Mouse (Mus musculus): ENCODE results near the gene Parp12. TPM values are rescaled to one million over a fixed set of nuclear protein-coding genes. Genes with fewer than 3 reads are reported as not detected.

Parp12 gene
- total RNA-seq, 1 experiment: 9.5 TPM

DNA sequence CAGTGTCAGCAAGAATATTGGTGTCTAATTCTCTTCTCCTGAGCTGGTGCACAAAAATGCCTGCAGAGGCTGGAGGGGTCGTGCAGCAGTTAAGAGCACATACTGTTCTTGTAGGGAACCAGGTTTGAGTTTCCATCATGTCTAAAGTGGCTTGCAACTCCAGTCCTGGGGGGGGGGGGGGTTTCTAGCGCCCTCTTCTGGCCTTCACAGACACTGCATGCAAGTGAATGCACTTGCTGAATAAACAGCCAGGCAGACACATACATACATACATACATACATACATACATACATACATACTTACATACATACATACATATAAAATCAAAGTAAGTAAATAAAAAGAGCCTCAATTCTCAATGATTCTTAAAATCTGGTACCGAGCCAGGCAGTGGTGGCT lies 59.8 kb downstream of the Parp12 start:
- no peak overlapping the region for H3K9ac ChIP-seq (ENCODE audit: insufficient read depth, low read depth, low read length, poor library complexity, severe bottlenecking)
- no peak for TF ChIP-seq ZC3H11A (IDR thresholded peaks at IDR 0.05; ENCODE audit: borderline replicate concordance, low read depth, low read length)
- TF ChIP-seq CHD2 (IDR thresholded peaks at IDR 0.05; ENCODE audit: low read depth, low read length): no peak
- DNase-seq (ENCODE audit: low read depth, low spot score): no peak
- no peak overlapping the region for H3K27ac ChIP-seq (ENCODE audit: insufficient read depth, low read depth, low read length, poor library complexity, severe bottlenecking)
- in situ Hi-C loops (cut with MboI; ENCODE audit: low sequenced_read_pairs in 2 of 2, unreplicated experiment in 2 of 2): no loop called here
- no peaks in the 10 kb centered on the region; a peak in 1 of 4 replicates for H3K4me1 ChIP-seq (ENCODE audit: control insufficient read depth in 2 of 2, insufficient read depth in 2 of 2, low read length in 2 of 2, poor library complexity in 1 of 2)
- no peak overlapping the region for H3K4me3 ChIP-seq (ENCODE audit: insufficient read depth in 1 of 2, low read depth in 1 of 2, low read length in 2 of 2, poor library complexity in 1 of 2, severe bottlenecking in 1 of 2)
- no peaks in the 10 kb centered on the region for H3K36me3 ChIP-seq (ENCODE audit: control insufficient read depth, insufficient read depth, low read length, poor library complexity, severe bottlenecking)
- H3K9me3 ChIP-seq (ENCODE audit: control insufficient read depth, insufficient read depth, low read depth, low read length): no peaks in the 10 kb centered on the region; the same call in 1 of the 2 replicates

DNA sequence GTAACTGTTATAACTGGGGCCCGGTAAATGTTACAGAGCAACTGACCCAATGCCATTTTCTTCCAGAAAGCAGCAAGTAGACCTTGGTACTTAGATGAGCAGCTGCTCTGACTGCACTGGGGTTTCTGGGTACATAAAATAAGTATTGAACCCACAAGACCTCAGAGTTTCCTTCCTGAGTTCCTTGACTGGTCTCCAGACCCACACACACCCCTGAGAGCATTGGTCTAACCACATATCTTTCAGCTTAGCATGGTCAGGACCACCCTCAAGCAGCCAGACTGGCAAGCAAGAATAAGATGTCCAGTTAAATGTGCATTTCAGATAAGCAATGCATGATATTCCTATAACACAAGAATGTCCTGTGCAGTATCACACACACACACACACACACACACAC lies 61.0 kb downstream of the Parp12 start:
- in situ Hi-C loops (cut with MboI; ENCODE audit: low sequenced_read_pairs in 2 of 2, unreplicated experiment in 2 of 2): no loop called here
- Histone ChIP-seq H3K36me3 (ENCODE audit: control insufficient read depth, insufficient read depth, low read length, poor library complexity, severe bottlenecking) (no peaks in the 10 kb centered on the region), H3K9me3 (ENCODE audit: control insufficient read depth, insufficient read depth, low read depth, low read length) (no peaks in the 10 kb centered on the region; the same call in 1 of the 2 replicates), H3K9ac (ENCODE audit: insufficient read depth, low read depth, low read length, poor library complexity, severe bottlenecking) (no peak overlapping the region), H3K27ac (ENCODE audit: insufficient read depth, low read depth, low read length, poor library complexity, severe bottlenecking) (no peak overlapping the region), H3K4me1 (ENCODE audit: control insufficient read depth in 2 of 2, insufficient read depth in 2 of 2, low read length in 2 of 2, poor library complexity in 1 of 2) (no peaks in the 10 kb centered on the region; a peak in 1 of 4 replicates), H3K4me3 (ENCODE audit: insufficient read depth in 1 of 2, low read depth in 1 of 2, low read length in 2 of 2, poor library complexity in 1 of 2, severe bottlenecking in 1 of 2) (no peak overlapping the region)
- TF ChIP-seq MAFK (IDR thresholded peaks at IDR 0.05; ENCODE audit: insufficient read depth, low read depth, low read length) (no peak), CHD2 (IDR thresholded peaks at IDR 0.05; ENCODE audit: low read depth, low read length) (no peak), ZC3H11A (IDR thresholded peaks at IDR 0.05; ENCODE audit: borderline replicate concordance, low read depth, low read length) (no peak), HCFC1 (IDR thresholded peaks at IDR 0.05; ENCODE audit: borderline replicate concordance, insufficient read depth, low read length) (no peak), ZNF384 (IDR thresholded peaks at IDR 0.05; ENCODE audit: low read depth, low read length) (no peak)
- DNase-seq (ENCODE audit: low read depth, low spot score): no peak

DNA sequence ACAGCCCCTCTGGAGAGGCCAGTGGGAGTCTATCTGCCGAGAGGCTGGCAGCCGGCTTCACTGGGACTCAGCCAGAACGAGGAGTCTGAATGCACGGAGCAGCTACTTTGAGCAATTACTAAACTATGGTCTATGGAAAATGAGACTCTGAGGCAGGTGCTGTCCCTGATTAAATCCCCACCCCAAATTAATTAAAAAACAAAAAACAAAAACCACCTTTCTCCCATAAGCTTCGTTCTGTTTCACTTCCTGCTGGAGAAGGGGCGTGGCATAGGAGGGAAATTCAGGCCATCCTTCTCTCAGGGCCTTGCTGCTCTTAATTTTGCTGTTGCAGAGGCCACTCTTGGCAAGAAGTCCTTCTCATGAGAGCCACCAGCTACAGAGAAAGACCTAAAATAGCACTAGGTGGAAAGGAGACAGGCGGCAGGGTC lies 62.3 kb downstream of the Parp12 start:
- Histone ChIP-seq H3K9me3 (ENCODE audit: control insufficient read depth, insufficient read depth, low read depth, low read length) (no peaks in the 10 kb centered on the region; the same call in 1 of the 2 replicates), H3K36me3 (ENCODE audit: control insufficient read depth, insufficient read depth, low read length, poor library complexity, severe bottlenecking) (no peaks in the 10 kb centered on the region), H3K4me1 (ENCODE audit: control insufficient read depth in 2 of 2, insufficient read depth in 2 of 2, low read length in 2 of 2, poor library complexity in 1 of 2) (no peaks in the 10 kb centered on the region; a peak in 1 of 4 replicates), H3K27ac (ENCODE audit: insufficient read depth, low read depth, low read length, poor library complexity, severe bottlenecking) (no peak overlapping the region), H3K9ac (ENCODE audit: insufficient read depth, low read depth, low read length, poor library complexity, severe bottlenecking) (no peak overlapping the region), H3K4me3 (ENCODE audit: insufficient read depth in 1 of 2, low read depth in 1 of 2, low read length in 2 of 2, poor library complexity in 1 of 2, severe bottlenecking in 1 of 2) (no peak overlapping the region)
- TF ChIP-seq CHD2 (IDR thresholded peaks at IDR 0.05; ENCODE audit: low read depth, low read length) (no peak), ZC3H11A (IDR thresholded peaks at IDR 0.05; ENCODE audit: borderline replicate concordance, low read depth, low read length) (no peak), MAFK (IDR thresholded peaks at IDR 0.05; ENCODE audit: insufficient read depth, low read depth, low read length) (no peak), ZNF384 (IDR thresholded peaks at IDR 0.05; ENCODE audit: low read depth, low read length) (no peak), HCFC1 (IDR thresholded peaks at IDR 0.05; ENCODE audit: borderline replicate concordance, insufficient read depth, low read length) (no peak)
- DNase-seq (ENCODE audit: low read depth, low spot score): no peak
- in situ Hi-C loops (cut with MboI; ENCODE audit: low sequenced_read_pairs in 2 of 2, unreplicated experiment in 2 of 2): no loop called here

DNA sequence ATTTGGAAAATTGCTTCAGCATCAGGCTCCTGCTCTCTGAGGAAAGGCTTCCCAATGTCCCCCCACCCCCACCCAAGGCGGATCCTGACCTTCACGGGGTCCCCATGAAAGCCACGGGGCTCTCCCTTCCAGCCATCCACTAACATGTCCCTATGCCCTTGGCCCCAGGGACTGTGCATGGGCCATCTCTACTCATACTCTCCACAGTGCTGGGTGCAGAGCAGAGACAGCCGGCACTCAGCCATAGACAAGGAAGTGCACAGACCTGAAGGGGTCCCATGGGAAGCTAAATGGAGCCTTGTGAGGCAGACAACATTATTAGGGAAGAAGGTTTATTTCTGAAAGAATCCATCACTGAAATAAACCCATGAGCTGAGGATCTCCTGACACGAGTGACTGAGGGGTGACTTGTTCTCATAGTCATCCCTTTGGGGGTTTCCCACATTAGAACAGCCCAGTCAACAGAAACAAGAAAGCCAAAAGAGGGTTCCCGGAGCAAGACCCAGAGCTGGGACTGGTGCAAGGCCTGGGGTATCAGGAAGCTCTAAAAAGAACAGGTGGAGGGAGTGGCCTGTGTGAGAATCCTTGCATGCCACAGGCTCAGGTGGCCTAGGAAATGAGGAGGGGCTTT lies 63.2 kb downstream of the Parp12 start:
- Histone ChIP-seq H3K9ac (ENCODE audit: insufficient read depth, low read depth, low read length, poor library complexity, severe bottlenecking) (no peak overlapping the region), H3K27ac (ENCODE audit: insufficient read depth, low read depth, low read length, poor library complexity, severe bottlenecking) (no peak overlapping the region), H3K9me3 (ENCODE audit: control insufficient read depth, insufficient read depth, low read depth, low read length) (no peaks in the 10 kb centered on the region; the same call in 1 of the 2 replicates), H3K4me3 (ENCODE audit: insufficient read depth in 1 of 2, low read depth in 1 of 2, low read length in 2 of 2, poor library complexity in 1 of 2, severe bottlenecking in 1 of 2) (no peak overlapping the region), H3K36me3 (ENCODE audit: control insufficient read depth, insufficient read depth, low read length, poor library complexity, severe bottlenecking) (no peaks in the 10 kb centered on the region), H3K4me1 (ENCODE audit: control insufficient read depth in 2 of 2, insufficient read depth in 2 of 2, low read length in 2 of 2, poor library complexity in 1 of 2) (no peaks in the 10 kb centered on the region; a peak in 1 of 4 replicates)
- in situ Hi-C loops (cut with MboI; ENCODE audit: low sequenced_read_pairs in 2 of 2, unreplicated experiment in 2 of 2): no loop called here
- no peak for TF ChIP-seq MAFK (IDR thresholded peaks at IDR 0.05; ENCODE audit: insufficient read depth, low read depth, low read length)
- no peak for DNase-seq (ENCODE audit: low read depth, low spot score)

Data from ES-E14 (cell line).